Mouse (Mus musculus) erythroid progenitor cell, adult 5-6 weeks (primary cell): ENCODE results near the gene Trio. TPM values are rescaled to one million over a fixed set of nuclear protein-coding genes. Genes with fewer than 3 reads are reported as not detected.

Experiments used
- ATAC-seq: replicated peaks from 2 replicates; pipeline ENCODE4 v1.8.0; 2016; ENCODE audit warnings: moderate number of reproducible peaks, mild to moderate bottlenecking, moderate TSS enrichment, inconsistent platforms; ENCODE audit not compliant: poor library complexity, low FRiP score, severe bottlenecking
- total RNA-seq, 2 experiments: library from RNA; stranded (forward) in 1 of 2; stranded (reverse) in 1 of 2; fragments of 150-400 nt in 1 of 2; fragments of 186-747, 209-891 nt in 1 of 2; gene quantifications; 2 replicates each; pipeline versions ENCODE4 v1.2.3 to v1.2.4; 2015 to 2017; ENCODE audit warnings: low replicate concordance in 2 of 2

Gene Trio
- total RNA-seq, 2 experiments from 2014 or later, result 3.4 to 6.3 TPM

- ATAC-seq, result no peak
Measured at GRCm38 (mm10) chr15:27708968-27709612, 316.6 kb downstream of the Trio start.

GRCm38 (mm10) chr15:27708499-27708898 lies 317.1 kb downstream of the Trio start:
- no peak for ATAC-seq

GRCm38 (mm10) chr15:27702972-27703313 lies 322.7 kb downstream of the Trio start:
- ATAC-seq, result no peak

- no peak for ATAC-seq
Measured at GRCm38 (mm10) chr15:27702031-27702971, 323.3 kb downstream of the Trio start.

- no peak for ATAC-seq
Measured at GRCm38 (mm10) chr15:27697632-27698031, 328.0 kb downstream of the Trio start.

DNA sequence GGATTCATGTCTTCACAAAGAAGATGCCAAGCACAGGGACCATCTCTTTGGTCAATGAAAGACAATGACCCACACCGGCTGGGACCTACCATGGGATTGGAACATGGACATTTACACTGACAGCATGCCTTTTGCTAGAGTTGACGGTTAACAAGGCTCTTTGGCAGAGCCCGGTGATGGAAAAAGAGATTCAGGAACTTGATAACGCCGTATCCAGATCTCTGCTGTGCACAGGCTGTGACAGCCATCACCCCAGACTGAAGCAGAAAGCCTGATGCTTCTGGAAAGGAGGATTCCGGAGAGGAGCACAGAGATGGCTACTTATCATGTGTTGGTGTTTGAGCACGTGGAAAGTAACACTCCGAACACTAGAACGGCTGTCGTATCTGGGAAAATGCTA lies 332.4 kb downstream of the Trio start:
- no peak for ATAC-seq

DNA sequence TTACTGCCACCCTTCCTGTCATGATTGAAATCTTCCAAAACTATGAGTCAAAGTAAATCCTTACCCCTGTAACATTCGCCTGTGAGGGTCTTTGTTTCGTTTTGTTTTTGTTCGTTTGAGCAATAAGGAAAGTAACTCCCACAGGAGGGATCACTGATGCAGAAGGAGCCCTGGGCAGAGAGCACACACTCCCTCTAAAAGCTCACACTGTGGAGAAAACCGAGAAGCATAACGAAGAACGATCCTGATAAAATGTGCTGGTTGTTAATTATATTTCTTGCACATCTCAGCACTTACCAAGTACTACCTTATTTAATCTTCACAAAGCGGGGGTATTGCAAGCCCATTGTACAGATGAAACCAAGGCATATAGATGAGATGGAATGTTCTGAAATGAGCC lies 333.5 kb downstream of the Trio start:
- ATAC-seq, result no peak

DNA sequence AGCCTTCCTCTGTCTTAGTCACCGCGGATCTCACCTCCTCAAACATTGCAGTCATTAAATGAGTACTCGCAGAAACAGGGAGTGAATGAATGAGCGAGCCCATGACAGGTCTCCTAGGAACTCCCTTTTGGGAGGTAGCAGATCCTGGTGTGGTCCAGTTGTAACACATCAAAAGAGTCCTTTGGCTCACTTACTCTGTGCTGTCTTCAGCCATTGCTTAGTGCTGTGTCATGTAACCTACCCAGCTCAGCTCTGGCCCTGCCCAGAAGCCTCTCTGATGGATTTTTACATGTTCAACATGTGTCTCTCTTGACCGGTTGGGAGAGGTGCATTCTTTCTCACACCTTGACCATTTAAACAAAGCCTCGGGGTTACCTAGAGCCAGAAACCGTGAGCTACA lies 334.4 kb downstream of the Trio start:
- ATAC-seq, result no peak

DNA sequence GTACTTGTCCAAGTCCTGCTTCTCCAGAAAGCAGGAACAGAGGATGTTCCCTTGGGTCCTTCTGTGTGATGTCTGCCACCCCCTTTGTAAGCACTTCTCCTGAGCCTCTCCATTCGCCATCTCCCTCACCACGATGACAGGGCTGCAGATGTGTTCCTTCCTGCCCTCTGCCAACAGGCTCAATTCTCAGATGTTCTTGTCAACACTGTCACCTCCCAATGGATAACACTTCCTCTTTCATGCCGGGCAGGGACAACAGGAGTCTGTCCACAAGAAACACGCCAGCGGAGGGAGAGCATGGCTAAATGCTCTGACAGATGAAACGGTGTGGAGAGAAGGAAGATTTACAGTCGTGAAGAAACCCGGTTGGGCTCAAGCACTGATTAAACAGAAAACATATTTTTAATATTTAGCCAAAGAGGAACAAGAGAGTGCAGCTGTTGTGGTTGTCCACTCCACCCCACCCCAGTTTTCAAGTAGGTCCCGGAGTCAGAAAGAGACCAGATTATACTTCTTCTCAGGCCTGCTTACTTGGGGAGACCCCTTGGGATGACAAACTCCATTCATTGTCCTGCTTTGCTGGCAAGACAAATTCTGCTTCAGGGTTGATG lies 337.5 kb downstream of the Trio start:
- ATAC-seq, result no peak

DNA sequence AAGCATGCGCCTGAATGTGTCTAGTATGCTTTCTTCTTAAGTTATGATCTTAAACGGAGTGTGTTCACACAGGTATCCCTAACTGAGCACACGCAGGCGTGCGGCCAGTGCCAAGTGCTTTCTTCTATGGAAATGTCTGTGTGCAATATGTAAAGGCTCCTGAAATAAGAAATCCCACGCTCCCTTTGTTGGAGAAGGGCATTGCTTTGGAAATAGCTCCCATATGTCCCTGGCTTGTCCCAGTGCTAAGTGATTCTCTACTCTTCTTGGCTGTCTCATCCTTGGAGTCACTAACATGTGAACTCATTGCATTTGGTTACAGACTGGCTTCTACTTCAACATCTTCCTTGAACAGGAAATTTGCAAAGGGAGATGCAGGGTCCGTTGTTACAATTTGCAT lies 340.8 kb downstream of the Trio start:
- ATAC-seq, result no peak

DNA sequence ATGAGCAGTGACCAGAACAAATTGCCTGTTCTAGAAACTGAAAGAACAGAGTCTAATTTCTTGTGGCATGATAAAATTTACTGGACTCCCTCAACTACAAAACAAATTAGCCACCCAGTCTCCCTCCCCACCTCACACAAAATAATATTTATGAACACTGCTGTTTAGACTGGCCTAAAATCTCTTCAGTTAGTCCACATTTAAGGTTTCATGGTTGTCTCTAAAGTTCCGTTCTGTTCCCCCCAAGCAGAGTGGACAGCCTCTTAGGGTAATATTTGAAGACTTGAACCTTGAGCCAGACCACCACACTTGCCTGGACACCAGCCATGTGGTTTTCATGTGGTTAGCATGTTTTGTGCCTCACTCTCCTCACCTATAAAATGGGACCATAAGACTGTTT lies 342.4 kb downstream of the Trio start:
- ATAC-seq, result no peak

DNA sequence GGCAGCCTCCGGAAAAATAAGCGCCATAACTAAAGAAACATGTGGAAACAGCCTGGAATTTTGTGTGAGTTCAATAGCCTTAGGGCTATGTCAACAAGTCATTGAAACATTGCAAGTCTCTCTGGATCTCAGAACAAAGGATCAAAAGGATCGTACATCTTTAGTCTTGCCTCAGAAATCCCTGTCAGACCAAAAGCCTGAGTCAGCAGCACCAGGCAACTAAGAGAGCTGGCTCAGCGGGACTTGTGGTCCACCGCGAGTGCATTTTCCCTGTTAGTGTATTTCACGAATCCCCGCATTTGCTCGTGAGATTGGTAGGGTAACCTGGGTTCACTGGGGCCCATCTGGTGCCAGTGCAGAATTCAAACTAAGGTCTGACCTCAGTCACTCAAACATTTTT lies 343.0 kb downstream of the Trio start:
- no peak for ATAC-seq

DNA sequence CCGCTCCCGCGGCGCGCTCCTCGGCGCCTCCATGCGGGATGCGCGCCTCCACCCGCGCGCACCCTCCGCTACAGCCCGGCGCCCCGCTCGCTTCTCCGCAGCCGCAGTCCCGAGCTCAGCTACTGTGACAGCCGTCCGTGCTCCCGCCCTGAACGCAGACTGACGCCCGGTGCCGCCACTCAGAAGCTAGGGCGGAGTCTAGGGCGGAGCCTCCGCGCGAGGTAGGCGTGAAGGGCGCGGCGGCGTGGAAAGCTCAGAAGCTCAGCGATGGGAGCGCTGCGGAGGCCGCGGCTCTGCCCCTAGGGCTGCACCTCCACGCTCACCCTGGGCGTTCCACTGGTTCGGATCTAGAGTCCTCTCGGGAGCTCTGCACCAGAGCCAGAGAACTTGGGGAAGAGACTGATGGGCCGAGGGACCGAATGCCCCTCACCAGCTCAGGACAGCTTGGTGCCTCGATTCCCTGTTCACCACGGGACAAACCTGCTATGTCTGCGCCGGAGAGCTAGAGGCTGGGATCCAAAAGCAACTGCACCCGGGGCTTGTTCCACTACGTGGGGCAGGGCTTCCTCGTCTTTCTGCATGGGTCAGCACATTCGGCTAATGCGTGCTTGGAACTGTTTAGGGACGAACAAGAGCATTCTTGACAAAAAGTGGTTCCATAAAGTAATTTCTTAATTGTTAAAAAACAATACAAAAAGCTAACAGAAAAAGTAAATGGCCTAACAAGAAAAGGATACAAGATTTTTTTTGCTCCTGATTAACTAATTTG lies 344.0 kb downstream of the Trio start, which contains the start of gene Otulinl:
TSS of gene Otulinl (minus strand) at position 161 of the 769 bp plus-strand sequence.
- peak; percentile 98 for ATAC-seq

GRCm38 (mm10) chr15:27680997-27681396 lies 344.7 kb downstream of the Trio start:
- no peak for ATAC-seq

Other genes with a start within 250 kb of the Trio start
- not detected in 2 replicates for gene Dnah5, start 177.9 kb upstream of the Trio start, total RNA-seq (2015; ENCODE audit: low replicate concordance)
- gene Dnah5, start 177.9 kb upstream of the Trio start, total RNA-seq (2017; ENCODE audit: low replicate concordance), result not detected in 2 replicates